Mouse (Mus musculus) left cerebral cortex, adult 8-10 months (tissue): ENCODE results near the gene Zfp879. TPM values are rescaled to one million over a fixed set of nuclear protein-coding genes. Genes with fewer than 3 reads are reported as not detected.

Source experiments
- total RNA-seq, 4 experiments: library from RNA; stranded (reverse); gene quantifications; 2 replicates each; pipeline ENCODE4 v1.2.4; 2022

Zfp879 gene
- total RNA-seq, 4 experiments from 2014 or later: 3.0 to 3.5 (median 3.2) TPM

Other genes with a start within 250 kb of the Zfp879 start
- 1 to 10 TPM; 5.7 to 9.0 (median 8.2) TPM for gene Adamts2, start 239.5 kb downstream of the Zfp879 start, total RNA-seq
- gene Zfp354c, start 13.8 kb downstream of the Zfp879 start, total RNA-seq: 10 to 100 TPM; 40.4 to 57.6 (median 45.3) TPM
- not detected for gene Grm6, start 9.1 kb upstream of the Zfp879 start, total RNA-seq
- gene Zfp454, start 46.1 kb upstream of the Zfp879 start, total RNA-seq: 1 to 10 TPM; 5.2 to 8.0 (median 5.9) TPM
- gene Zfp2, start 74.6 kb upstream of the Zfp879 start, total RNA-seq: 10 to 100 TPM; 24.2 to 28.2 (median 25.6) TPM
- 1 to 10 TPM; 6.1 to 7.0 (median 6.4) TPM for gene Zfp354b, start 90.1 kb upstream of the Zfp879 start, total RNA-seq
- not detected for gene 4933414I15Rik, start 102.2 kb upstream of the Zfp879 start, total RNA-seq
- gene Prop1, start 112.2 kb upstream of the Zfp879 start, total RNA-seq: not detected
- not detected for gene Olfr1378, start 125.0 kb upstream of the Zfp879 start, total RNA-seq
- not detected for gene Olfr1377, start 140.4 kb upstream of the Zfp879 start, total RNA-seq
- not detected for gene Olfr51, start 162.0 kb upstream of the Zfp879 start, total RNA-seq
- gene Olfr54, start 172.7 kb upstream of the Zfp879 start, total RNA-seq: not detected
- gene Olfr1375, start 206.6 kb upstream of the Zfp879 start, total RNA-seq: not detected
- gene Zfp354a, start 217.7 kb upstream of the Zfp879 start, total RNA-seq: 1 to 10 TPM; 9.1 to 9.7 (median 9.2) TPM